Mouse (Mus musculus): Measurements from ENCODE around the gene Hras. TPM values are rescaled to one million over a fixed set of nuclear protein-coding genes. Genes with fewer than 3 reads are reported as not detected.
A peak's percentile ranks its signal among the peaks of the same experiment; 100 is the strongest.

Hras gene
- polyA plus RNA-seq, 1 experiment from 2014 or later: 188 TPM

- peaks cover 26% of the 10 kb centered on the region for H3K4me1 ChIP-seq
- ATAC-seq (ENCODE audit: low FRiP score): no peak
- 0 out of 2 replicates have a peak overlapping the region, but pooled peaks have one; percentile 2 for H3K9ac ChIP-seq (replicated peaks)
- H3K4me2 ChIP-seq: no peak overlapping the region
- no peak overlapping the region for H3K4me3 ChIP-seq (replicated peaks)
- H3K9me3 ChIP-seq (replicated peaks): no peaks in the 10 kb centered on the region
- no peak overlapping the region for H3K27ac ChIP-seq (replicated peaks)
- H3K27me3 ChIP-seq (replicated peaks): no peaks in the 10 kb centered on the region
- H3K36me3 ChIP-seq: peaks cover 7% of the 10 kb centered on the region; the same call in 1 of the 2 replicates
Observed at GRCm38 (mm10) chr7:141169866-141170265, 23.9 kb downstream of the Hras start.

DNA sequence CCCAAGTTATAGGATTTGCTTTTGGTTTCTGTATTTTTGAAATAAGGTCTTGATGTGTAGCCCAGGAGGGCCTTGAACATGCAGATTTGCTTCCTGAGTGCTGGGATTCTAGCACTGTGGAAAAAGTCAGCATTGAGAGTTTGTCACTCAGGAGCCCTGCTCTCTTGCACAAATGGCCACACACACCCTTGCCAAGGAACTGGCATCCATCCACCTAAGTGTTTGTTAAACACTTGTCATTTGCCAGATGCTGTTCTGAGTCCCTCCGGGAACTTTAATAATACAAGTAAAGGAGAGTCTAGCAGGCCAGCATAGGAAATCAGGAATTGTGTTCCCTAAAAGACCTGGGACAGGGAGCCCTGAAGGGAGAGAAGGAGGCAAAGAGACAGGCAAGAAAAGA, 24.5 kb downstream of the Hras start:
- Histone ChIP-seq H3K4me1 (peaks cover 26% of the 10 kb centered on the region), H3K36me3 (peaks cover 7% of the 10 kb centered on the region; the same call in 1 of the 2 replicates), H3K9ac (replicated peaks) (0 out of 2 replicates have a peak overlapping the region, but pooled peaks have one; percentile 2), H3K27ac (replicated peaks) (no peak overlapping the region; the same call in 1 of the 2 replicates), H3K4me3 (replicated peaks) (no peak overlapping the region), H3K4me2 (no peak overlapping the region), H3K27me3 (replicated peaks) (no peaks in the 10 kb centered on the region), H3K9me3 (replicated peaks) (no peaks in the 10 kb centered on the region)
- no peak for ATAC-seq (ENCODE audit: low FRiP score)
- 68% methylated on average over 1 of the region's 1 CpGs for WGBS

DNA sequence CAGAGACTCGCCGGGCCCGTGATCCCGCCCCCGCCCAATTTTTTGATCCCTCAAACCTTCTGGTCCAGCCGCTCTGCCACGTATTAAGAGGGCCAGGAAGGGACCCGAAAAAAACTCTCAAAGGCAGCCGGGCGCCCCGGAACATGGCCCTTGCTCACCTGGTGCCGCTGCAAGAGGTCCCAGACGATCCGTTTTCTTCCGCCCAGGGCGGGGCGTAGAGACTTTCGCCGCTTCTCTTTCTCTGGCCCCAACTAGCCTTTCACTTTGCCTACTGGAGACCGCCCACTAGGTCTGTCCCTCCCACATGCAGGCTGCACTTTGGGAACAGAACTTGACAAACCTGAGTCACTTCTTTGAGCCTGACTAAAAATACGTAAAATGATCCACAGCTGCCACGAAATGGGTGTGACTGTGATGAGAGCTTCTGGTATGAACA, 25.3 kb downstream of the Hras start:
- ATAC-seq (ENCODE audit: low FRiP score): no peak
- Histone ChIP-seq H3K27me3 (replicated peaks) (no peaks in the 10 kb centered on the region), H3K27ac (replicated peaks) (0 out of 2 replicates have a peak overlapping the region, but pooled peaks have one; percentile 4), H3K9ac (replicated peaks) (peak overlapping the region; percentile 47), H3K4me2 (peak overlapping the region; percentile 54), H3K9me3 (replicated peaks) (no peaks in the 10 kb centered on the region), H3K36me3 (peaks cover 10% of the 10 kb centered on the region; the same call in 1 of the 2 replicates), H3K4me3 (replicated peaks) (peak overlapping the region; percentile 37), H3K4me1 (peaks cover 25% of the 10 kb centered on the region)
- WGBS: 6% methylated on average over 22 of the region's 22 CpGs

DNA sequence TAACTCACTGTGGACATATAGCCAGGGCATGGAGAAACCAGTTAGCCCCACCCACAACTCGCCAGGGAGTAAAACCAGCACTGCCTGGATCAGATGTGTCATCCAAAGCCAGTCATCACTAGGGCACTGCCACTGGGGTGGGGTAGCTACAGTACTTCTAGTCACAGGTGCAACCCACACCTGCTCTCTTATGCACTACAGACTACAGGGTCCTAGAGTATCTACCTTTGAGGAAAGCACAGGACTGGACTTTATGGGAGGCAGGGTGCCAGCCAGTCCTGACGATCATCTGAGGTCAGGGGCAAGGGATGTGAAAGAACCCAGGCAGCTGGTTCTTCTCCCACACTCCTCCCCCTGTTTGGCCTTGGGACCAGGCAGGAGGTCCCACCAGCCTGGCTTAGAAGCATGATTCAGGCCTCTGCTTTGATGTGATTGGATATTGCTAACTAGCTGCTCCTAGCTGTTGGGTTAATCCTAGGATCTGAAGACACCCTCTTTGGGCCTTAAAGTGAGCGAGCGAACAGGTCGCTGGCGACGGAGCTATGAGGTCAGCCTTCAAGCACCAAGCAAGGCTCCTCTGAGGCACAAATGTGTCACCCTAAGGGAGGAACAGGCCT, 25.8 kb downstream of the Hras start:
- Histone ChIP-seq H3K36me3 (peaks cover 13% of the 10 kb centered on the region), H3K4me1 (peaks cover 20% of the 10 kb centered on the region), H3K4me2 (peak overlapping the region; percentile 54), H3K9ac (replicated peaks) (peak overlapping the region; percentile 47), H3K27me3 (replicated peaks) (no peaks in the 10 kb centered on the region), H3K9me3 (replicated peaks) (no peaks in the 10 kb centered on the region), H3K27ac (replicated peaks) (0 out of 2 replicates have a peak overlapping the region, but pooled peaks have one; percentile 4), H3K4me3 (replicated peaks) (peak overlapping the region; percentile 37)
- 17% methylated on average over 7 of the region's 7 CpGs for WGBS
- no peak for ATAC-seq (ENCODE audit: low FRiP score)

- Histone ChIP-seq H3K36me3 (peaks cover 37% of the 10 kb centered on the region), H3K4me2 (no peak overlapping the region), H3K9me3 (replicated peaks) (no peaks in the 10 kb centered on the region), H3K9ac (replicated peaks) (no peak overlapping the region), H3K4me1 (peaks cover 15% of the 10 kb centered on the region), H3K27me3 (replicated peaks) (no peaks in the 10 kb centered on the region), H3K4me3 (replicated peaks) (no peak overlapping the region), H3K27ac (replicated peaks) (no peak overlapping the region)
- 90% methylated on average over 6 of the region's 6 CpGs for WGBS
- ATAC-seq (ENCODE audit: low FRiP score): no peak
Observed at GRCm38 (mm10) chr7:141164850-141165249, 29.0 kb downstream of the Hras start.

DNA sequence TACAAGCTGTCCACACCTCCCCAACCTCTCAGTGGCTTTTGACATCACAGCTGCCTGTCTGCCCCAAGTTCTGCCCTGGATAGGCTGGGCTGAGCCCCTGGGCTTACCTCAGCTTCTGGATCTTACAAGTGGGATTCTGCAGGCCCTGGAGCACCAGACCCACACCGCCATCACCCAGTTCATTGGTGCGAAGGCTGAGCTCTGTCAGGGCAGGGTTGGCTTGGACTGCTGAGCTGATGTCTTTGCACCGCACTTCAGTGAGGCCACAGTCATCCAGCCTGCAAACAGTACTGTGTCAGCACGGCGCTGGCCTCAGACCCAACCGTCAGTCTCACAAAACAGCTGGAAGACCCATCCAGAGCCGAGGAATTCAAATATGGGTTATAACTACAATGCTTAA, 29.4 kb downstream of the Hras start:
- 93% methylated on average over 7 of the region's 7 CpGs for WGBS
- Histone ChIP-seq H3K9me3 (replicated peaks) (no peaks in the 10 kb centered on the region), H3K27ac (replicated peaks) (no peak overlapping the region), H3K4me1 (peaks cover 15% of the 10 kb centered on the region), H3K4me3 (replicated peaks) (no peak overlapping the region), H3K4me2 (no peak overlapping the region), H3K27me3 (replicated peaks) (no peaks in the 10 kb centered on the region), H3K36me3 (peaks cover 39% of the 10 kb centered on the region), H3K9ac (replicated peaks) (no peak overlapping the region)
- no peak for ATAC-seq (ENCODE audit: low FRiP score)

DNA sequence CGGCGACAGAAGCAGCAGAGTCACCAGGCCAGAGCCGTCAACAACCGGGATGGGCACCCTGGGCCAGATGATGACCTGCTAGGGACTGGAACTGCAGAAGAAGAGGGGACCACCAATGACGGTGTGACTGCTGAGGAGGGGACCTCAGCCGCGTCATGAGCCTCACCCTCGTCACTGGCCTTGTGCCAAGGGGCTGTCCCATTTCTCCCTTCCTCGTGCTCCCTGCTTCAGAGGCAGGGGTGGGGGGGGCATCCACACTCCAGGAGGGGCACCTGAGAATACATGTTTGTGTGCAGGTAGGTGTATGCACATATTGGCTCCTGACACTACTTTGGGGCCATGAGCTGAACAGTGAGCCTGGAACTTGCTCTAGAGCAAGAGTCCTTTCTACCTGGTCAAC, 38.4 kb downstream of the Hras start:
- 91% methylated on average over 9 of the region's 9 CpGs for WGBS
- Histone ChIP-seq H3K9me3 (replicated peaks) (no peaks in the 10 kb centered on the region), H3K27ac (replicated peaks) (no peak overlapping the region), H3K36me3 (peaks cover 52% of the 10 kb centered on the region), H3K4me1 (no peaks in the 10 kb centered on the region), H3K4me2 (no peak overlapping the region), H3K9ac (replicated peaks) (no peak overlapping the region), H3K4me3 (replicated peaks) (no peak overlapping the region), H3K27me3 (replicated peaks) (no peaks in the 10 kb centered on the region)
- ATAC-seq (ENCODE audit: low FRiP score): no peak

GRCm38 (mm10) chr7:141148639-141149038, 45.2 kb downstream of the Hras start:
- no peak overlapping the region for H3K9ac ChIP-seq (replicated peaks)
- no peak overlapping the region for H3K27ac ChIP-seq (replicated peaks)
- H3K9me3 ChIP-seq (replicated peaks): no peaks in the 10 kb centered on the region
- H3K27me3 ChIP-seq (replicated peaks): no peaks in the 10 kb centered on the region
- WGBS: 76% methylated on average over 4 of the region's 4 CpGs
- peaks cover 49% of the 10 kb centered on the region for H3K36me3 ChIP-seq
- no peak for ATAC-seq (ENCODE audit: low FRiP score)
- H3K4me3 ChIP-seq (replicated peaks): no peak overlapping the region
- no peak overlapping the region for H3K4me2 ChIP-seq
- H3K4me1 ChIP-seq: no peaks in the 10 kb centered on the region

GRCm38 (mm10) chr7:141147044-141147443, 46.8 kb downstream of the Hras start:
- WGBS: 79% methylated on average over 6 of the region's 6 CpGs
- no peaks in the 10 kb centered on the region for H3K4me1 ChIP-seq
- H3K4me3 ChIP-seq (replicated peaks): no peak overlapping the region
- H3K36me3 ChIP-seq: peaks cover 41% of the 10 kb centered on the region
- no peaks in the 10 kb centered on the region for H3K9me3 ChIP-seq (replicated peaks)
- no peak overlapping the region for H3K9ac ChIP-seq (replicated peaks)
- no peak for ATAC-seq (ENCODE audit: low FRiP score)
- no peaks in the 10 kb centered on the region for H3K27me3 ChIP-seq (replicated peaks)
- H3K27ac ChIP-seq (replicated peaks): no peak overlapping the region
- H3K4me2 ChIP-seq: no peak overlapping the region

- H3K4me3 ChIP-seq (replicated peaks): no peak overlapping the region
- H3K4me2 ChIP-seq: no peak overlapping the region
- no peak overlapping the region for H3K9ac ChIP-seq (replicated peaks)
- no peak for ATAC-seq (ENCODE audit: low FRiP score)
- peaks cover 40% of the 10 kb centered on the region for H3K36me3 ChIP-seq
- H3K4me1 ChIP-seq: no peaks in the 10 kb centered on the region
- H3K9me3 ChIP-seq (replicated peaks): no peaks in the 10 kb centered on the region
- no peaks in the 10 kb centered on the region for H3K27me3 ChIP-seq (replicated peaks)
- WGBS: 95% methylated on average over 12 of the region's 12 CpGs
- no peak overlapping the region for H3K27ac ChIP-seq (replicated peaks)
Observed at GRCm38 (mm10) chr7:141146043-141146595, 47.7 kb downstream of the Hras start.

GRCm38 (mm10) chr7:141145403-141145802, 48.4 kb downstream of the Hras start:
- H3K36me3 ChIP-seq: peaks cover 40% of the 10 kb centered on the region
- no peak overlapping the region for H3K27ac ChIP-seq (replicated peaks)
- WGBS: 90% methylated on average over 1 of the region's 1 CpGs
- H3K9me3 ChIP-seq (replicated peaks): no peaks in the 10 kb centered on the region
- H3K4me2 ChIP-seq: no peak overlapping the region
- H3K27me3 ChIP-seq (replicated peaks): no peaks in the 10 kb centered on the region
- H3K9ac ChIP-seq (replicated peaks): no peak overlapping the region
- no peaks in the 10 kb centered on the region for H3K4me1 ChIP-seq
- no peak for ATAC-seq (ENCODE audit: low FRiP score)
- H3K4me3 ChIP-seq (replicated peaks): no peak overlapping the region

- 90% methylated on average over 3 of the region's 3 CpGs for WGBS
- Histone ChIP-seq H3K9me3 (replicated peaks) (no peaks in the 10 kb centered on the region), H3K27ac (replicated peaks) (no peak overlapping the region)
Observed at GRCm38 (mm10) chr7:141144650-141145049, 49.2 kb downstream of the Hras start.

More at GRCm38 (mm10) chr7:141144650-141145049, 49.2 kb downstream of the Hras start:
- ATAC-seq (ENCODE audit: low FRiP score): no peak
- Histone ChIP-seq H3K4me3 (replicated peaks) (no peak overlapping the region), H3K9ac (replicated peaks) (no peak overlapping the region), H3K27me3 (replicated peaks) (no peaks in the 10 kb centered on the region), H3K36me3 (peaks cover 40% of the 10 kb centered on the region), H3K4me2 (no peak overlapping the region), H3K4me1 (no peaks in the 10 kb centered on the region)

Measured in neural tube, embryonic 15.5 days (tissue).